Mouse (Mus musculus): ENCODE measurements at regions not wholly inside any gene's neighbourhood (a gene's known extent, or its start where the extent isn't known, plus 50 kb on each side); places are given as distances from the start of the nearest gene placed in this dataset.
A peak's percentile ranks its signal among the peaks of the same experiment; 100 is the strongest.
"Not testable (repeated sequence)": the region's sequence is repeated elsewhere in the genome, so short reads cannot be mapped to it uniquely, and the experiment has no call there.

DNA sequence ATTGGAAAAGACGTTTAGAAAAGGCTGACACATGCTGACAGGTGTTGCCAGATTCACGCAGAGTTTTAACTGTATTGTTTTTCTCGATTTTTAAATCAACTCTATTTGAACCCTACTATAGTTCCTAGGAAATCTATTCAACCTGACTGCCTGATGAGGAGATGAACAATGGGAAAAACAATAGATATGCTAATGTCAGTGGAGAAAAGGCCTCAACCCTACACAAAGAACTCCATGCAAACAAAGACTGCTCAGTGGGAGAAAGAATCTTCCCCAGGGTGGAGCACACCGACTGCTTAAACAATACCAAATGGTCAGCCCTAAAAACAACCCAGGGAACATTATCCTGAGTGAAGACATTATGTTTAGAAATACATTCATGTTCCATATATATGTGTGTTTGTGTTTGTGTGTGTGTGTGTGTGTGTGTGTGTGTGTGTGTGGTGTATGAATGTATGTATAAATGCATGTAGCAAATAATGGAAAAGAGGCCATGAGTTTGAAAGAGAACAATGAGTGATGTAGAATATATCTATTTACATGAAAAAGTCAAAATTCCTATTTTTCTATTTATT lies 204.1 kb upstream of the Zfp804a start:
- H3K4me1 ChIP-seq (ENCODE audit: control insufficient read depth, insufficient read depth, low read length), result no peaks in the 10 kb centered on the region
- H3K36me3 ChIP-seq (ENCODE audit: control insufficient read depth, insufficient read depth, low read length), result no peaks in the 10 kb centered on the region
- H3K9ac ChIP-seq (ENCODE audit: low read depth, low read length), result no peak overlapping the region
- intact Hi-C loops (cut with DNase I), result no loop called here
- no peaks in the 10 kb centered on the region for H3K79me2 ChIP-seq (replicated peaks; ENCODE audit: control insufficient read depth, insufficient read depth, low read length)
- H3K4me3 ChIP-seq, result no peak overlapping the region
- DNase-seq, result no peak
- TF ChIP-seq EP300 (IDR thresholded peaks at IDR 0.05; ENCODE audit: insufficient read depth, low read depth, low read length) (no peak), POLR2A (IDR thresholded peaks at IDR 0.05; ENCODE audit: insufficient read depth, low read depth, low read length) (no peak), CTCF (IDR thresholded peaks at IDR 0.05) (no peak)
- H3K27me3 ChIP-seq (ENCODE audit: control insufficient read depth, insufficient read depth, low read length), result no peaks in the 10 kb centered on the region
- H3K27ac ChIP-seq, result no peak overlapping the region
- 31% methylated on average over 4 of the region's 4 CpGs for WGBS

DNA sequence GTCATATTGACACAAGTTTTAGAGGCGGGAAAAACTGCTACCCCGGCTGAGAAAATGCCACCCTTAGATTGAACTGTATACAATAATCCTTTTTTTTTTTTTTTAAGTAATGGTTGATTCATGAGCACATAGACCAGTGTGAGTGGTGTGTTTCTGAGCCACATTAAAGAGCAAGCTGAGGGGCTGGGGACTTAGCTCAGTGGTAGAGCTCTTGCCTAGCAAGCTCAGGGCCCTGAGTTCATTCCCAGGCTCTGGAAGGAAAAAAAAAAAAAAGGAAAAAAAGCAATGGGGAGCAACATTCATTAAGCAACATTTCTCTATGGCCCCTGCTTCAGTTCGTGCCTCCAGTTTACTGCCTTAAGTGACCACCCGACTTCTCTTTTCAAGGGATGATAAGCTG lies 203.1 kb upstream of the Zfp804a start:
- Histone ChIP-seq H3K4me3 (no peak overlapping the region), H3K27ac (no peak overlapping the region), H3K79me2 (replicated peaks; ENCODE audit: control insufficient read depth, insufficient read depth, low read length) (no peaks in the 10 kb centered on the region), H3K9ac (ENCODE audit: low read depth, low read length) (no peak overlapping the region), H3K36me3 (ENCODE audit: control insufficient read depth, insufficient read depth, low read length) (no peaks in the 10 kb centered on the region), H3K27me3 (ENCODE audit: control insufficient read depth, insufficient read depth, low read length) (no peaks in the 10 kb centered on the region), H3K4me1 (ENCODE audit: control insufficient read depth, insufficient read depth, low read length) (no peaks in the 10 kb centered on the region)
- WGBS, result 75% methylated on average over 4 of the region's 4 CpGs
- no peak for DNase-seq
- TF ChIP-seq POLR2A (IDR thresholded peaks at IDR 0.05; ENCODE audit: insufficient read depth, low read depth, low read length), result no peak
- TF ChIP-seq EP300 (IDR thresholded peaks at IDR 0.05; ENCODE audit: insufficient read depth, low read depth, low read length), result no peak
- TF ChIP-seq CTCF (IDR thresholded peaks at IDR 0.05), result no peak
- intact Hi-C loops (cut with DNase I), result no loop called here

DNA sequence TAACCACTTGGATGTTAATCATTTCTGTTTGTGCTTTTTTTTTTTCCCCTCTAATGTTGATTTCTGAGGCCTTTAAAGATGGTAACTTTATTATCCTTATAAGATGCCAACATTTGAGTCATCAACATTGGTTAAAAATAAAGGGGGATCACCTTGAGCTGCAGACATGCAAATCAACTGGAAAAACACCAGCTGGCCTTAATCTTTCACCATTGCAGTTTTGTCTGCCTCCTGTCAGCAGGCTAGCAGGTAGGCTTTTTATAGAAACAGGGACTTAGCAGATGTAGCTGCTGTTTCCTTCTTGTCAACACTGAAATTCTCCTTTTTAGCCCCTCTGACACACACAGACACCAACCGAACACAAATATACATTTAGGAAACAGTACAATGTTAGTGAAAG lies 167.6 kb upstream of the Zfp804a start:
- no peak overlapping the region for H3K4me3 ChIP-seq
- intact Hi-C loops (cut with DNase I), result no loop called here
- no peak overlapping the region; the same call in 1 of the 2 replicates for H3K27ac ChIP-seq
- H3K9ac ChIP-seq (ENCODE audit: low read depth, low read length), result no peak overlapping the region
- H3K27me3 ChIP-seq (ENCODE audit: control insufficient read depth, insufficient read depth, low read length), result no peaks in the 10 kb centered on the region
- H3K36me3 ChIP-seq (ENCODE audit: control insufficient read depth, insufficient read depth, low read length), result no peaks in the 10 kb centered on the region
- peak in 1 of 2 experiments; percentile 12 for DNase-seq
- no peak for TF ChIP-seq CTCF (IDR thresholded peaks at IDR 0.05)
- no peak for TF ChIP-seq EP300 (IDR thresholded peaks at IDR 0.05; ENCODE audit: insufficient read depth, low read depth, low read length)
- TF ChIP-seq POLR2A (IDR thresholded peaks at IDR 0.05; ENCODE audit: insufficient read depth, low read depth, low read length), result no peak
- H3K4me1 ChIP-seq (ENCODE audit: control insufficient read depth, insufficient read depth, low read length), result no peaks in the 10 kb centered on the region
- H3K79me2 ChIP-seq (replicated peaks; ENCODE audit: control insufficient read depth, insufficient read depth, low read length), result no peaks in the 10 kb centered on the region
- WGBS, result 27% methylated on average over 1 of the region's 1 CpGs

DNA sequence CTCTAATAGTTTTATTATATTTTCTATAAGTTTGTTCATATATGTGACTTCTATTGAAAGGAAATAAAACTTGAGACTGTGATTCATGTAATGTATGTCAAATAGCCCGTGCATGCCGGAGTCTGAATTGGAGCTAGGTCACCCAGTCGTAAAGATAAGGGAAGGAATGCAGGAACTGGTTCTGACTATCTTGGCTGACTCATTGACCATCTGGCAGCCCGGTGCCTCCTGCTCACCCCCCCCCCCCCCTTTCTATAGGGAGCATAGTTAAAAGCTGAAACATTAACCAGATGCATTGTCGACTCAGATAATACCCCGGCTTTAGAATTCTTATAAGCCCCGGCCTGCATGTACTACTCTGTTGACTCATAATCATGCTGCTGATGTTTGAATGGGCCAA lies 160.5 kb upstream of the Zfp804a start:
- H3K36me3 ChIP-seq (ENCODE audit: control insufficient read depth, insufficient read depth, low read length); H3K27ac ChIP-seq; H3K4me1 ChIP-seq (ENCODE audit: control insufficient read depth, insufficient read depth, low read length); intact Hi-C loops (cut with DNase I); H3K27me3 ChIP-seq (ENCODE audit: control insufficient read depth, insufficient read depth, low read length); H3K9ac ChIP-seq (ENCODE audit: low read depth, low read length); H3K79me2 ChIP-seq (replicated peaks; ENCODE audit: control insufficient read depth, insufficient read depth, low read length); H3K4me3 ChIP-seq; DNase-seq: not testable (repeated sequence)
- 8% methylated on average over 7 of the region's 7 CpGs for WGBS

DNA sequence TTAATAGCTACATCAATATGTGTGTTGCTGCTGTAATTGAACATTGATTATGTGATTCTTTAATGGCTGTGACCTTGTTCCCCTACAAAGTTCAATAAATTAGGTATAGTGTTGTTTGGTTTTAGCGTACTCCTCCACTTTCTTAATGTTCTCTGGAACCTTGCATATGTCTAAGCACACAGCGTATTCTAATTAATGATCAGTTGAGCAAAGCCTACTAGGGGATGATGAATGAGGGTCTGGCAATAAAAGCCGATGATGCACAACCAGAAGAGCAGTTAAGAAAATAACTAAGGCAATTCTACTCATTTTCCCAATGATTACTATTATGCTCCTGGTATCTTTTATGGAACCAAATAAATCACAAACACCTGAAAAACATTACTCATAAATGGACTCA lies 113.7 kb upstream of the Zfp804a start:
- no peaks in the 10 kb centered on the region for H3K4me1 ChIP-seq (ENCODE audit: control insufficient read depth, insufficient read depth, low read length)
- DNase-seq, result no peak
- intact Hi-C loops (cut with DNase I), result no loop called here
- no peaks in the 10 kb centered on the region for H3K79me2 ChIP-seq (replicated peaks; ENCODE audit: control insufficient read depth, insufficient read depth, low read length)
- H3K4me3 ChIP-seq, result no peak overlapping the region
- no peaks in the 10 kb centered on the region for H3K36me3 ChIP-seq (ENCODE audit: control insufficient read depth, insufficient read depth, low read length)
- 94% methylated on average over 3 of the region's 3 CpGs for WGBS
- no peak for TF ChIP-seq POLR2A (IDR thresholded peaks at IDR 0.05; ENCODE audit: insufficient read depth, low read depth, low read length)
- no peak for TF ChIP-seq EP300 (IDR thresholded peaks at IDR 0.05; ENCODE audit: insufficient read depth, low read depth, low read length)
- TF ChIP-seq CTCF (IDR thresholded peaks at IDR 0.05), result no peak
- H3K9ac ChIP-seq (ENCODE audit: low read depth, low read length), result no peak overlapping the region
- no peaks in the 10 kb centered on the region for H3K27me3 ChIP-seq (ENCODE audit: control insufficient read depth, insufficient read depth, low read length)
- H3K27ac ChIP-seq, result no peak overlapping the region
